Mouse (Mus musculus): ENCODE results near the gene Tbata. TPM values are rescaled to one million over a fixed set of nuclear protein-coding genes. Genes with fewer than 3 reads are reported as not detected.
A peak's percentile ranks its signal among the peaks of the same experiment; 100 is the strongest.

The Tbata gene
- polyA plus RNA-seq (2017; shearing (Covaris generic)): not detected

DNA sequence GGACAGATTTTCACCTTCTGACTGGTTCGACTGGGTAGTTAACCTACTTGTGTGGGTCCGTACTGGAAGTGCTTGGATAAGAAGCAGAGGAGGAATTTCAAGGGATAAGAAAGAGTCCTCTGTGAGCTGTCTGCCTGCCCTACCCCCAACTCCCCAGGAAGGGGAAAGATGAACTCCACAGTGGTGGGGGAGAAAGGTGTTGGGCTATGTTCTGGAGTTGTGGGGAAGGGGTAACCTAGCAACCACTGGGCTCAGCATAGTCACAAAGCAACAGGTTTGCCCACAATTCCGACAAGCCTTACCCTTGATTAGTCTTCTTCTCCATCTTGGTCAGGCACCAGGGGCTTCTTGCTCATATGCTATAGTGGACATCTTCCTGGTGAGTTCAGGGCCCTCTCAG, at the start of gene Tbata:
TSS of gene Tbata (plus strand) at position 301 of the 400 bp plus-strand sequence.
- no peak for ATAC-seq

GRCm38 (mm10) chr10:61123276-61123913, 48.4 kb upstream of the Tbata start:
- ATAC-seq: no peak

DNA sequence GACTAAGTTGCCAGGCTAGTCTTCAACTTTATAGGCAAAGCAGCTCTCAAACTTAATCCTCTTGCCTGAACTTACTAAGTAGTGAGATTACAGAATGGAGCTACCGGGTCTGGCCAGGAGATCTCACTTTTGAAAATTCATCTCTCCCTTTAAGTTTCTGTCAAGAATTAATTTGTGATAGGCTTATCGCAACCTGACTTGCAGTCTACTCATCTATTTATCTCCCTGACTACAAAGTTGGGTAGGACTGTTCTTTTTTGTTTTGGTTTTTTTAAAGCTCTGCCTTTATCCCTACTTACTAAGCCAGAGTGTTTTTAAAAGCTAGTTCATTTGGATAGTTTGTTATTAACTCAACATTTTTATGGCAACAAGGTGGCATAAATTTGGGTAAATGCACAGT, 47.3 kb upstream of the Tbata start:
- no peak for ATAC-seq

- ATAC-seq: no peak
These were observed 42.9 kb upstream of the Tbata start for GRCm38 (mm10) chr10:61128701-61129365.

DNA sequence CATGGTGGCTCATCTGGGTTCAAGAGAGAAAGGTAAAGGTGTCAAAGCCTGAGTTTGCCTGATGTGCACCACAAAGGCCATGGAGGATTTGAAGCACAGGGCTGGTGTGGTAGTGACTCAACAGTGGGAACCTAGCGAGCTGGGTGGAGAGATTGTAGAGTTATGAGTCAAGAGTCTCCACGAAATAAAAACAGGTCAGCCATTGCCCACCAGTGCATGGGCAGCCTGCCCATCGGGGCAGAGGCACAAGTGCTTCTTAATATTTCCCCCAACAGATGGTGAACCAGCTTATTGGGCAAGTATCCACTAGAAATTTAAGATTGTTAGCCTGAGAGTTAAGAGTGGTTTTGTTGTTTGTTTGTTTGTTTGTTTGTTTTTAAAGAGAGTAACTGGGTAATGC, 40.8 kb upstream of the Tbata start:
- no peak for ATAC-seq

DNA sequence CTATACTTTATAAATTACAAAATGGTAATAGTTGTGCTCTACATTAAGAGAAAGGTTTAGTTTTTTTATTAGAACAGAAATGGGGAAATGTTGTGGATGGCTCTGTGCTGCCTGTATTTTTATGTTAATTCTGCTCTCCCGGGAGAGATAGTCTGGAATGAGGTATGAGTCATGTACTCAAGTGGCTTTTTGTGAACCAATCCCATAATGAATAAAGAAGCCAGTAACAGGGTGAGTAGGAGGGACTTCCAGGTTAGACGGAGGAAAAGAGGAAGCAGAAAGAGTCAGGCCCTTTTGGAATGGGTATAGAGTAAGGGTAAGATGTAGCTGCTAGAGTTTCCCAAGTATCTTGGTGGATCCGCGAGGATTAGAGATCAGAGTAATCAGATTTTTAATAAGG, 37.7 kb upstream of the Tbata start:
- ATAC-seq: no peak

DNA sequence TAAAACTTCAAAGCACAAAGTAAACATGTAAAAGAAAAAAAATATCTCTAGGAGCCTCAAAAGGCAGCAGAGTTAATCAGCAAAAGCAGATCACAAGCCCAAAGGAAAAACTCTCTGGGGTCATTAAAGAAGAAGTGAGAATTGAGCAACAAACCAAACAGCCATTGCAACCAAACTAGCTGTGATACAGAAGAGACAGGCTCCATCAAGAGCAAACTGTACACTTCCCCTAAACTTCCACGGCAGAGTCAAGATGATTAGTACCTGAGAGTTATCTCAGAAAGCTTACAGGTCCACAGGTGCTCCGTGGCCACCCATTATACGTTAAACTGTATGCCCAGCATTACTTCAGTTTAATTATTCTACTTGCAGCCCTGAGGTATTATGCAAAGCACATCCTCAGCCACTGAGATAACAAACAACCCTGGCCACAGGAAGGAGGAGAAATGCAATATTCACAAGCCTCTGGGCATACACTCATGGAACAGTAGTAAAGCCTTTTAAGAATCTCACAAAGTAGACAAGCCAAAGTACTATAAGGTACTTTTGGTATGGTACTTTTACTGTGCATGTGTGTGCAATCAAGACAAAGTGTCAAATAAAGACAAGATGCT, 36.4 kb upstream of the Tbata start:
- no peak for ATAC-seq

DNA sequence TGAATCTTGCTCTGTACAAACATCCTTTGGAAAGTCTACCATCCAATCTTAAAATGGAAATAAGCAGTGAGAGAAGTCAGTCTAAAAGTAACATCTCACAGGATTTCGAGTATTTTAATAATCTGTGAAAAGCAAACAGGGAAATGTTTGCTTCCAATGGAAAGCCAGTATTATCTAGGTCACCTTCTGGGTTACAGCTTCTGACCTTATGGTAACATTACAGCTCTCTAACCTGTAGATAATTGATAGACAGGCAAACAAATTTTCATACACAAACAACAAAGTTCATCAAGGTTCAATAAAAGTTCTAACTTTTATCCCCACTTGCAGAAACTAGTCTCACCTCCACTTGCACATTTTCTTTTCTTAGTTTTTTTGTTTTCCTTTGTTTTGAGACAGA, 34.2 kb upstream of the Tbata start:
- ATAC-seq: no peak

GRCm38 (mm10) chr10:61143343-61143742, 28.4 kb upstream of the Tbata start:
- ATAC-seq: no peak

DNA sequence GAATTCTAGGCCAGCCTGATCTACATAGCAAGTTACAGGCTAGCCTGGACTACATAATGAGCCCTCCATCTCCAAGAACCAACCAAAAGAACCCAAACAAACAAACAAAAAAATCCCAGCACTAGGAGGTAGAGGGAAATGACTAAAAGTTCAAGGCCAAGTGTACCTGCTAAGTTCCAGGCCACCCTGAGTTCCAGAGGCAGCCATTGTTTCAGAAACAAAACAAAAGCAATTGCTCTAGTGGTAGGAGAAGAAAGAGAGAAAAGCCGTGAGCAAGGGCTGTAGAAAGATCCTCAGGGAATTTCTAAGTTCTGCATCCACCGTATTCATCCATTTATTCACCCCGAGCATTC, 26.0 kb upstream of the Tbata start:
- ATAC-seq: no peak

DNA sequence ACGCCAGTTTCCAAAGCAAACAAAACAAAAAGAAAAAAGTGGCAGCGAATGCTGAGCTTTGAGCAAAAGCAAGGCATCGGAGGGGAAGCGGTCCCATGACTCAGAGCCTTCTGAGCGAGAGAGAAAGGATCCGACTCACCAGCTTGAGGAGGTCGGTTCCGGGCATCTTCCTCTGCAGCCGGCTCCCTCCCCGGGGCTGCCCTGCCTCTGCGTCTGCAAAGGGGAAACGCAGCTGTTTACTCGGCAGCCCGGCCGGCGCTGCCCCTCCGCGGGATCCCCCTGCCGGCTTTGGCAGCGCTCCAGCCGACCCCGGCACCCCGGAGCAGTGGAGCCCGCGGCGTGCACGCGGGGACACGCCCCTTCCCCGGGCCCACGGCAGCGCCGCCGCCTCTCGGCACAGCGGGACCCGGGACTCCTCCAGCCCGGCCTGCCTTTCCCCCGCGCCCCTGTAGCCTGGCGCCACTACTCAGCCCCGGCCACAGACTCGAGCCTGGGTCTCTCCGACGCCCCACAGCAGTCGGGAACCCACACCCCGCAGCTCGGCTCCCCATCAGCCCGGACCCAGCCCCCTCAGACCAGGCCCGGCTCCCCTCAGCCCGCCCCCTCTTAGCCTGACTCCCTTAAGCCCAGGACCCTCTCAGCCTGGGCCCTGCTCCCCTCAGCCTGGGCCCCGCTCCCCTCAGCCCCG, 25.5 kb upstream of the Tbata start:
- peak; percentile 42 for ATAC-seq

- no peak for ATAC-seq
These were observed 25.0 kb upstream of the Tbata start for GRCm38 (mm10) chr10:61146807-61147156.

GRCm38 (mm10) chr10:61147157-61148040, 24.4 kb upstream of the Tbata start, which contains the start of gene Sgpl1:
Sgpl1 (minus strand) TSS chr10:61147703.
- ATAC-seq: peak; percentile 75

DNA sequence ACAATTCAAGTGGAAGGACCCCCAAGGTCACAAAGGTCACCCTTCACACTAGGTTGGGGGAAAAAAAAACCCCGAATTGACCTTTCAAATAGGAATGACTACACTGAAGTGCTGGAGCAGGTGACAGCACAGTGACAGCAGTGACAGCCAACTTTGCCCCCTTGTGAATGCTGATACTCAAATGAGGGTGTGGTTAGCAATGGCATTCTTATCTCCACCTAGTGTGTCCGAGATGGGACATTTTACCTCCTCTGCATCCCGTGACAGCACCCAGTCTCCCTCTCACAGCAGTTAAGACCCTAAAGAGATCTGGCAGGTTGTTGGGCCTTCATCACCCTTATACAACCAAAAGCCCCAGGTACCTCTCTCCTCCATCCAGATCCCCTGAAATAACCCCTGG, 22.3 kb upstream of the Tbata start:
- ATAC-seq: no peak

- no peak for ATAC-seq
These were observed 21.1 kb upstream of the Tbata start for GRCm38 (mm10) chr10:61150616-61151015.

GRCm38 (mm10) chr10:61152131-61152530, 19.6 kb upstream of the Tbata start:
- ATAC-seq: no peak

GRCm38 (mm10) chr10:61155611-61156010, 16.1 kb upstream of the Tbata start:
- ATAC-seq: no peak

DNA sequence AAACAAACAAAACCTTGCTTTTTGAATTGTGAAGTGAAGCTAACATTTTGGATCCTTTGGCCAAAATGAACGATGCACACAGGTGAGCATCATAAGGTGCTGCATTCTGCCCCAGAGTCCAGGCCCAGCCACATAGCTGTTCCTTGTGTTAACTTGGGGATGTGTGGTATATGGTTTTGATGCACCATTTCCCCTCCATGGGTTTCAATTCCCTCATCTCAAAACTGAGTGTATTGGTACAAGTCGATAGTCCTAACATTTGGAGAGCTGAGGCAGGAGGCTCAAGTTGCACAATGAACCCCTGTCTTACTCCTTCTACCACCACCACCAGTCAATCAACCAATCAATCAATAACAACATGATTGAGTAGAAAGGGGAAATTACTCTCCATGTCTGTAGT, 15.3 kb upstream of the Tbata start:
- ATAC-seq: no peak

GRCm38 (mm10) chr10:61158594-61158993, 13.2 kb upstream of the Tbata start:
- ATAC-seq: no peak

DNA sequence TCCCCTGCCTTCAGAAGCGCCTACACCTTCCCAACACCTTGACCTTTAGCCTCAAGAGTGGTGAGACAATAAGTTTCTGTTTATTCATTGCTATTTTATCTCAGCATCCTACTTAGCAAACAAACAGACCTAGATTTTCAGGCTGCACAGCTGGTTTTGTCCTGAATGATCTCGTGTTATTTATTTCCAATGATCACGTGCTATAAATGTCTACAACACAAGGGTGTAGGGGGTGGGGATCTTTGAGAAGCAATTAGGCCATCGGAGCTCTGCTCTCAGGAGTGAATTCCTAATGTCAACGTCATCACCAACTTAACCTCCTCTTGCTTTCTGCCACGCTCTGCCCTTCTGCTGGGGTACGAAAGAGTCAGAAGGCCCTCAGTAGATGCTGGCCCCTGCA, 11.7 kb upstream of the Tbata start:
- ATAC-seq: no peak

DNA sequence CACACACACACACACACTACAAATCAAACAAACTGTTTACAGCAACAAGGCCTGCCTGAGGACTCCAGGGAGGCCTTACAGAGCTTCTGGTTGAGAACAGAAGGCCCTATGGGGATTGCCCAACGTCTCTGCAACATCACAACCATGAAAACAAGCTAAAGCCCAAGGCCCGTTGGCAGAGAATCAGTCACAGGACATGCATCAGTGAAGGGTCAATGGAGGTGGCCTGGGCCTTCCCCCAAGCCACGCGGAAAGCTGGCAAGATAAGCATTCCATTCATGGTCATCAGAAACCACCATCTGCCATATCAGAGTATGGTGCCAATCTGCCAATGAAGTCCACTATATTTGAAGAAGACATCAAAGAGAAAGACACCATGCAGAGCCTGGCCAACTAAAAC, 11.1 kb upstream of the Tbata start:
- no peak for ATAC-seq

- ATAC-seq: no peak
These were observed 9.4 kb upstream of the Tbata start for GRCm38 (mm10) chr10:61162366-61162765.

Data from activated CD4-positive, CD25-positive, alpha-beta regulatory T cell, adult 4 months (primary cell).